Mouse (Mus musculus) ES-E14 (cell line): Measurements from ENCODE around the gene Olfr954.

Experiments
- CHD2 ChIP-seq: IDR thresholded peaks from 2 replicates; pipeline ENCODE4 v1.6.1; 2014; ENCODE audit warnings: mild to moderate bottlenecking, low read depth, low read length, inconsistent platforms
- MAFK ChIP-seq: IDR thresholded peaks from 2 replicates; pipeline ENCODE4 v1.6.1; 2014; ENCODE audit warnings: mild to moderate bottlenecking, low read depth, low read length, inconsistent platforms; ENCODE audit not compliant: insufficient read depth

GRCm38 (mm10) chr9:39508998-39509397, 52.5 kb downstream of the Olfr954 start:
- TF ChIP-seq CHD2 = no peak
- no peak for TF ChIP-seq MAFK
